Mouse (Mus musculus) bone marrow, adult 2 months (tissue): ENCODE measurements around the gene Trim29. TPM values are rescaled to one million over a fixed set of nuclear protein-coding genes. Genes with fewer than 3 reads are reported as not detected.

Source experiments
- H3K27ac ChIP-seq: fragments of 200-500 bp; 2 replicates; pipeline ENCODE4 v1.5.1; 2012; ENCODE audit warnings: low read depth, mild to moderate bottlenecking, control low read depth, inconsistent platforms, low read length; ENCODE audit not compliant: control insufficient read depth, poor library complexity, insufficient read depth
- H3K4me1 ChIP-seq: fragments of 200-500 bp; 2 replicates; pipeline ENCODE4 v1.6.1; 2011; ENCODE audit warnings: low read length; ENCODE audit not compliant: control insufficient read depth, insufficient read depth
- H3K4me3 ChIP-seq: fragments of 200-500 bp; replicated peaks from 2 replicates; pipeline ENCODE3; 2011; ENCODE audit warnings: mild to moderate bottlenecking, low read depth, low read length, control low read depth; ENCODE audit not compliant: control insufficient read depth
- CTCF ChIP-seq: fragments of 200-500 bp; IDR thresholded peaks from 2 replicates; pipeline ENCODE4 v1.5.1; 2011; ENCODE audit warnings: low read length, control low read depth; ENCODE audit not compliant: control insufficient read depth, insufficient read depth
- POLR2A ChIP-seq: fragments of 200-500 bp; IDR thresholded peaks from 2 replicates; pipeline ENCODE4 v1.6.1; 2011; ENCODE audit warnings: low read depth, mild to moderate bottlenecking, control low read depth, low read length, borderline replicate concordance; ENCODE audit not compliant: control insufficient read depth
- WGBS: fragments of 180-500 bp; shearing (Covaris S2); methylation state at CpG from one replicate; pipeline ENCODE4 v1.1.7; 2018; 5-methylcytosine and 5-hydroxymethylcytosine counted together
- polyA plus RNA-seq: library from polyadenylated mRNA; stranded (reverse); fragments of >200 nt; gene quantifications from 2 replicates; pipeline ENCODE4 v1.2.4, GENCODE M21; 2011; ENCODE audit warnings: low replicate concordance; ENCODE audit not compliant: missing spikeins, insufficient read depth, insufficient read length

The Trim29 gene
- not detected in 2 replicates for polyA plus RNA-seq

GRCm38 (mm10) chr9:43310538-43310937 is at the start of gene Trim29:
Trim29 (plus strand) TSS chr9:43310848.
- TF ChIP-seq POLR2A (no peak), CTCF (no peak)
- Histone ChIP-seq H3K4me1 (no peaks in the 10 kb centered on the region), H3K4me3 (no peak within 1 kb of the TSS), H3K27ac (no peak within 1 kb of the TSS)
- WGBS: 57% methylated on average over 12 of the region's 12 CpGs

DNA sequence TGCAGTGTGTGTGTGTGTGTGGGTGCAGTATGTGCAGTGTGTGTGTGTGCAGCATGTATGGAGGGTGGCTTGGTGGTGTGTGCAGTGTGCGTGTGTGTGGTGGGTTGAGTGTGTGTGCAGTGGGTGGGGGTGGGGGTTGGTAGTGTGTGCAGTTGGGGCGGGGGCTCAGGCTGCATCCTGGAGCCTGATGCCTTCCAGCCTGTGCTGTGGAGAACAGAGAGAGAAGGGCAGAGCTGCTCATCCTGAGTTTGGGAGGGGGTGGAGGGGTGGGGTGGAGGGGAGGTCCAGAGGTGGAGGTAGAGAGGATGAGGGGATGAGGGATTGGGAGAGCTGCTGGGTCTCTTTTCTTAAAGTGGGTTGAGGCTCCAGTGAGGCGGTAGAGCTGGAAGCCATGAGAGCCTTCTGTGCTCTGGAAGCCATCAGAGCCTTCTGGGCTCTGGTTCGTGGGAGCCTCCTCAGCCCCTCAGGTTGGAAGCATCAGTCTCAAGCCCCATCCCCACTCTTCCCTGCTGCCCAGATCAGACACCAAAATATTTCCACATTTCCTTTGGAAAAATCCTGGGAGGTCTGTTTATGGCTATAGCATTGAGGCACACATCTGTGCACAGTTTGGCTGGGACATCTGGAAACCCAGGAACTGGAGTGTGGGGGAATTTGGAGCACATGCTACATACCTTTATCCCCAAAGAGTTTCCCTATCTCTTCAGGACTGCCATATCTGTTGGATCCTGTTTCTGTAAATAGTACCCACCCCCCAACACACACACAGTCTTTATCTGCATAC is 49.3 kb upstream of the Trim29 start:
- H3K4me3 ChIP-seq: no peak overlapping the region
- TF ChIP-seq CTCF (no peak), POLR2A (no peak)
- H3K27ac ChIP-seq: no peak overlapping the region
- no peaks in the 10 kb centered on the region; the same call in 1 of the 2 replicates for H3K4me1 ChIP-seq
- 82% methylated on average over 4 of the region's 4 CpGs for WGBS

GRCm38 (mm10) chr9:43261941-43262340 is 48.7 kb upstream of the Trim29 start:
- 60% methylated on average over 2 of the region's 2 CpGs for WGBS
- no peak overlapping the region for H3K27ac ChIP-seq

DNA sequence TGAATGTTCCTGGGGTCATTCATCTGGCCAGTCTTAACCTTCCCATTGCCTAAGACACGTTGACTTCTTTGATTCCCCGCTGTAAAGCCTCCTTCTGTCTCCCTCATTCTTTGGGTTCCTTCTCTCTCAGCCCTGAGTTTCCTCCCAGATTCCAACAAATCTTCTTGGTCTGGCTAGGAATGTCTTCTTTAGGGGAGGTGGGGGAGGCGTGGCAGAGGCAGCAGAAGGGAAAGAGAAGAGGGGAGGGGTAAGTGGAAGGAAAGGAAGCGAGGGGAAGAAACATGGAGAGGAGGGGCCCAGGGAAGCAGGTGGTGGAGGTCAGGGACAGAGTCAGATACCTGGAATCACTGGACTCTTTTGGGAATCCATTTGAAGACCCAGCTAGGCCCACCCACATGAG is 48.3 kb upstream of the Trim29 start:
- Histone ChIP-seq H3K4me1 (no peaks in the 10 kb centered on the region; the same call in 1 of the 2 replicates), H3K4me3 (no peak overlapping the region), H3K27ac (no peak overlapping the region)
- WGBS: 75% methylated on average over 4 of the region's 4 CpGs
- TF ChIP-seq POLR2A (no peak), CTCF (no peak)

More at GRCm38 (mm10) chr9:43261941-43262340, 48.7 kb upstream of the Trim29 start:
- Histone ChIP-seq H3K4me3 (no peak overlapping the region), H3K4me1 (no peaks in the 10 kb centered on the region; the same call in 1 of the 2 replicates)
- TF ChIP-seq POLR2A (no peak), CTCF (no peak)

DNA sequence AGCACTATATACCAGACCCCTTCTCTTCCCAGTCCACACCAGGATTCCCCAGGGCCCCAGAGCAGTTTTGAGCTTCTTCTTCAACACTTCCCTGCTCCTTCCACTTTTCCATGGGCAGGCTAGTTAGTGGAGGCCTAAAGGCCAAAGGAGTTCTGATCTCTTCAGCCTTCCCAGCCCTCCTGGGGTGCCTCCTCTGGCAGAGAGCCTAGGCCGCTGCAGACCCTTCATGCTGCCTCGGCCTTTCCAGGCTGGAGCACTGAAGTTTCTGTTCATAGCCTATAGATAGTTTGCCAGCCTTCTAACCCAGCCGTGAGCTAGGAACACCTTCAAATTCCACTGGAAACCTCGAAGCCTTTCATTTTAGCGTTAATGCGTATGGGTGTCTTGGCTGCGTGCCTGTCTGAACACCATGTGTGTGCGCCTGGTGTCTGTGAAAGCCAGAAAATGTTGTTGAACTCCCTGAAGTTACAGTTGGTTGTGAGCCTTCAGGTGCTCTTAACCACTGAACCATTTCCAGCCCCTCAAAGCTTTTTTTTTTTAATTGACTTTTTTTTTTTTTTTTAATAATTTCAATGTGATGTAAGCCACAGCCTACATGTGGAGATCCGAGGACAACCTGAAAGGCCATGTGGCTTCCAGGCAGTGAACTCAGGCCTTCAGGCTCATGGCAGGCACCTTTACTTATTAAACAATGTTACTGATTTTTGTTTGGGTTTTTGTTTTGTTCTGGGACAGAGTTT is 47.7 kb upstream of the Trim29 start:
- Histone ChIP-seq H3K4me3 (no peak overlapping the region), H3K4me1 (no peaks in the 10 kb centered on the region; the same call in 1 of the 2 replicates), H3K27ac (no peak overlapping the region)
- WGBS: 82% methylated on average over 9 of the region's 9 CpGs
- TF ChIP-seq CTCF (no peak), POLR2A (no peak)

DNA sequence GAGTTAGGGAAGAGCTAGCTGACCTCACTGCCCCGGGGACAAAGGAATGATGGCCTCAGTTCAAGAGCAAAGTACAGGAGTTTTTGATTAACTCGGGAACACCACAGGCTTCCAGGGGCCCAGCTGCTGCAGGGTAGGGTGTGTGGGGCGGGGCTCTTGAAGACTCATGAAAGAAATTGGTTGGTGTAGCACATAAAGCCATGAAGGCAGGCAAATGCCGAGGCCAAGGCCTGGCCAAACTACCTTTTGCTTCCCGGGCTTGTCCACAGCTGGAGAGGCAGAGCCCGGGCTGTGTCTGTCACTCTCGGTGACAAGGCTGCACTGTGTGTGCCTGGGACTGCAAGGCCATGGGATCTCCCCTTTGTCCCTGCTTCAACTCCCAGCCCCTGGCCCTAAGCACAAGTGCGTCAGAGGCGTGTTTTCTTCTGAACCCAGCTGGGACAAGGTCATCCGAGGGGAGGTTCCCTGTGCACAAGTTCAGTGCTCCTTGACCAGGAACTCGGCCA is 46.6 kb upstream of the Trim29 start:
- H3K4me3 ChIP-seq: no peak overlapping the region
- H3K4me1 ChIP-seq: no peaks in the 10 kb centered on the region; the same call in 1 of the 2 replicates
- H3K27ac ChIP-seq: no peak overlapping the region
- WGBS: 78% methylated on average over 11 of the region's 11 CpGs
- TF ChIP-seq CTCF (no peak), POLR2A (no peak)

DNA sequence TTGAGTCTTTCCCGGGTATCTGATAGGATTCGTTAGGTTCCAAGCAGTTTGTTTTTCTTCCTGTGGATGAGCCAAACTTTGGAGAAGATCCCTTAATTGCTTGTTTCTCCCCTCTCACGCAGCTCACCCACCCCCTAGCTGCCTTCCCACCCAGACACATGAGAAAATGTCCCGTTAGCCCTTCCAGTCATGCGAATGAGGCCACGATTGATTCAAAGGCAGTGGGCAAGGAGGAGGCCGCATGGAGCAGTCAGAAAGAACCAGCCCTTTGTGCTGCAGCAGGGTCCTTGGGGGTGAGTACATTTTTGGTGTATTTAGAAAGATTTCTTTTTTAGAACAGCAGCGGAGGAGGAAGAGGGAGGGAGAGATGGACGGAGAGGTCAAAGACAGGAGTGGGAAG is 45.5 kb upstream of the Trim29 start:
- H3K4me3 ChIP-seq: no peak overlapping the region
- TF ChIP-seq POLR2A: no peak
- TF ChIP-seq CTCF: no peak
- H3K27ac ChIP-seq: no peak overlapping the region
- H3K4me1 ChIP-seq: no peaks in the 10 kb centered on the region; the same call in 1 of the 2 replicates
- 80% methylated on average over 9 of the region's 9 CpGs for WGBS

DNA sequence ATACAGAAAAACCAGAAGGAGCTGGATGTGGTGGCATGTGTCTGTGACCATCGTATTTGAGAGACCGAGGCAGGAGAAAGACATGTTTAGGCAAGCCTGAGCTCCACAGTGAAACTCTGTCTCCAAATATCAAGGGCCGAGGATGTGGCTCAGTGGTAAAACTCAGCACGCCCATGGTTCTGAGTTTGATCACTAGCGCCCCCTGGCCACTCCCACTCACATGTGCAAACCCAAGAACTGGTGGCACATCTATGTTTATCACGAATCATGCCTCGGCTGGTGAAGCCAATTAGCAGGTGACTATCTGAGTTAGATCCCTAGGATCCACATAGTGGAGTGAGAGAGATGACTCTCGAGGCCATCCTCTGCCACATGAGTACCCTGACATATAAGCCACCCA is 43.3 kb upstream of the Trim29 start:
- TF ChIP-seq POLR2A: no peak
- TF ChIP-seq CTCF: peak; percentile 61
- no peak overlapping the region for H3K27ac ChIP-seq
- 45% methylated on average over 8 of the region's 8 CpGs for WGBS
- no peaks in the 10 kb centered on the region; the same call in 1 of the 2 replicates for H3K4me1 ChIP-seq
- no peak overlapping the region for H3K4me3 ChIP-seq
